Mouse (Mus musculus): ENCODE measurements around the gene 6430531B16Rik.
A peak's percentile ranks its signal among the peaks of the same experiment; 100 is the strongest.

- TF ChIP-seq CTCF (conservative IDR thresholded peaks at IDR 0.05; ENCODE audit: low read length) (peak; percentile 86), NANOG (IDR thresholded peaks at IDR 0.05; ENCODE audit: borderline replicate concordance, low read length) (no peak)
Observed at GRCm38 (mm10) chr7:139994676-139995075, 16.1 kb upstream of the 6430531B16Rik start.
